Mouse (Mus musculus): ENCODE measurements around the gene Olfr193. TPM values are rescaled to one million over a fixed set of nuclear protein-coding genes. Genes with fewer than 3 reads are reported as not detected.
"Not testable (repeated sequence)": the region's sequence is repeated elsewhere in the genome, so short reads cannot be mapped to it uniquely, and the experiment has no call there.

Gene Olfr193
- not detected for total RNA-seq (2021)
- long read RNA-seq, experiment 1: 0 reads
- long read RNA-seq, experiment 2: 0 reads

DNA sequence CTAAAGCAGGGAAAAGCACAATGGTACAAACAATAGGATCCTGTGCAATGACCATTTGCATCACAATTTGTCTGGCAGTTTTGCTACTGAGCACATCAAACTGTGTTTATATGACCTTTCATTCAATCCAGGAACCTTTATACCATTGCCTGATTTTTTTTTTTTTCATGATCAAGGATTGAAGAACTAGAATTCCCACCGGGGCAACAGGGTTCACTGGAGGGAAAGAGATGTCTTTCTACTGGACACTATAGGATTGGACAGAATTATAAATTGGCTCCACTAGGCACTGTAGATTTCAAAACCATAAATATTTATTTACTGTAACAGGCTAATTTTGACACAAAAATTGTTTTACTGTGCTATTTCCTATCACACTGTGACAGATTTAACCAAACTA lies at the start of gene Olfr193:
Olfr193 (minus strand) TSS at position 101 of the 400 bp plus-strand sequence.
- no peak for DNase-seq (ENCODE audit: low spot score in 2 of 2)

DNA sequence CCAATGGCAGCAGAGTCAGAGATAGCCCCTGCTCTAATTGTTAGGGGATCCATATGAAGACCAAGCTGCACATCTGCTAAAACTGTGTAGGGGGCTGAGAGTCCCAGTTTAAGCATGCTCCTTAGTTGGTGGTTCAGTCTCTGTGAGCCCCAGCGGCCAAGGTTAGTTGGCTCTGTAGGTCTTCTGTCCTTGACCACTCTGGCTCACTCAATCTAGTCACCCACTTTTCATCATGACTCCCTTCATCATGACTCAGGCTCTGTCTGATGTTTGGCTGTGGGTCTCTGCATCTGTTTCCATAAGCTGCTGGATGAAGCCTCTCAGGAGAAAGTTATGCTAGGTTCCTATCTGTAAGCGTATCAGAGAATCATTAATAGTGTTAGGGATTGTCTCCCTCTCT lies 40.3 kb upstream of the Olfr193 start:
- DNase-seq (ENCODE audit: low spot score in 2 of 2): peak in 1 of 2 experiments; percentile 4

DNA sequence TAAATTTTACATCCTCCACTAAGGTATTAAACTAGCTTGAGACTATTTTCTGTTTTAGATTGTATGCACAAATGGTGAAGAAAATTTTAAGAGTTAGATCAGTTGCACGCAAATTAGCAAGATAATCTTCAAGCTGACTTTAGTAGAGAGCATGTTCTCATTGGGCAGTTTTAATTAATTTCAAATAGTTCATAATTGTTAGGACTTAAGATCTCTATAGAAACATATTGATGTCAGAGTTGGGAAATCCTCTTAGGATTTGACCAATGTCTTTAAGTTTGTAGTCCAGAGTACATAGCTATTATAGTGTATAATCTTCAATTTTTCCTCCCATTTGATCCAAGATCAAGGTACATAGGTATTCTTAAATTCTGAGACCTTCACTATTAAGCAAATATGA lies 35.1 kb upstream of the Olfr193 start, which contains the start of gene Olfr195:
Olfr195 (plus strand) TSS at position 301 of the 400 bp plus-strand sequence.
- DNase-seq (ENCODE audit: low spot score in 2 of 2): no peak

DNA sequence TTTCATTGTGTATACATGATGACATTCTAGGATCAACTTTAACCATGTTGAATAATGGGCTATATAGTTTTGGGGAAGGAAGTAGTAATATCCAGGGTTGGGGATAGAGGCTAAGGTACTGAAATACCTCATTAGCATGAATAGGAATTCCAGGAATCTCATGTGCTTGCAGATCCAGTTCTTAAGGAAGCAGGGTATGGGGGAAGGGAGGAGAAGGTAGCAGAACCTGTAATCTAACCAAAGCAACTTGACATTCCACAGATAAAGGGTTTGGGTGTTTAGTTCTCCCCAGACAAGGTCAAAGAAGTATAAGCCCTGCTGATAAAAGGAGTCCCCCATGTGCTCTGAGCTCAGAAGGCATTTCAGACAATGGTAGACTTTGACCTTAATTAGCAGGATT lies 29.4 kb upstream of the Olfr193 start:
- DNase-seq (ENCODE audit: low spot score in 2 of 2): no peak

DNA sequence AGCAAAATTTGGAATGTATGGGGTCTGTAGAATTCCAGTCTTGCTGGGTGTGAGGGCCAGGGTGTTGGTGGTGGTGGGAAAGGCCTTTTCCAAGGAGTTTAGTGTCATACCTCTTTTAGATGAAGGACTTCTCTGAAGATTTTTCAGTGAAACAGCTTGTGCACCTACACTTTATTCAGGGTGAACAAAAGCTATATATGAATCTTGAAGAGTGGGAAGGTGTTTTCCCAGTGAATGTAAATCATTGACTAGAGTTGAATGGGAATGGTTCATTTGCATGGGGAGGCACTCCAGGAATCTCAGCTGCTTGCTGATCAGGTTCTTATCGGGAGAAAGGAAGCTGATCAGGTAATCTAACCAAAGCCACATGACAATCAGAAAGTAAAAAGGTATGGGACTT lies 19.1 kb upstream of the Olfr193 start:
- DNase-seq (ENCODE audit: low spot score in 2 of 2): no peak

DNA sequence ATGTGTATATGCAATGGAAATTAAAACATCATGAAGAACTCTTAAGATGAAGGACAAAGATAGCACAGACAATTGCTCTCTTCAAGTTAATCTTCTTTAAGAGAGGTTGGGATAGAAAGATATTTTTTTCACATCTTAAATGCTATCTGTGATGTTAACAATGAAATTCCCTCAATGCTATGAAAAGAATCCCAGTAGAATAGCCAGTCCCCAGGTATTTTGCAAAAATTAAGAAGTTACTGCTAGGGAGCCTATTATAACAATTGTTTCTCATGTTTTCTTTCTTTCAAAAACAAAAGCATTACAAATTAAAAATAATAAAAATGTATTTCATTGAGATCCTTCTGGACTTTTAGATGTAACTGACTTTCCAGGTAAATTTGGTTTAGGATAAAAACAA lies 9.3 kb upstream of the Olfr193 start, which contains the start of gene Olfr194:
Olfr194 (minus strand) TSS at position 101 of the 400 bp plus-strand sequence.
- DNase-seq (ENCODE audit: low spot score in 2 of 2): no peak

DNA sequence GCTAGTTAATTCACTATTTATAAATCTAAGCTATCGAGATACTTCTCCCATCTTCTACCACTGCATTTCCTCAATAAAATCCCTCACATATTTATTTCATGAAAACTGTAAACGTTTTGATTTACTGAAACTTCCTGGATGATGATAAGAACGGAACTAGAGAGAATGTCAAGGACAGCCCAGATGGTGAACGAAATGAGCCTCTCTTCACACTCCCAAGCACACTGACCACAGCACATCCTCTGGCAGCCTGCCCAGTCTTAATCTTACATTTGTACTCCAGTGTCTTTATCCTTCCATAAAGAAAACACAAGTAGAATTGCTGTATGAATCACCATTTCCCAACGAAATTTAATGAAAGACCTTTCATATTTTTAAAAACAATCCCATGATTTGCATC lies 3.2 kb downstream of the Olfr193 start:
- DNase-seq (ENCODE audit: low spot score in 2 of 2): not testable (repeated sequence)

DNA sequence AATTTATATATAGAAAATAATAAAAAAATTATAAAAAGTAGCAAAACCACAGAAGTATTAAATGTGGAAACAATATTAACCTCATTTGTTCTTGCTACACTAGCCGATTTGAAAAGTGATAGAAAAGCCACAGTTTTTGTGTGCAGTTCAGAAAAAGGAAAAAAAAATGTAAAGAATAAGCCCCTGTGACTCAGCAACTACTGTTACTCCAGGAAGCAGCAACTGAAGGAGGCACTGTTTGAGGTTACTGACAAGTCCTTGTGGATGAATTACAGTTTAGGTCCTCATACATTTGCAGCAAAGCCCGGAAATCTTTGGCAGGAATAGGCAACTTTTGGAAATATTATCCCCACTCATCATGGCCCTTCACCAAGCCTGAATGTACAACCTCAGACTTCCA lies 6.4 kb downstream of the Olfr193 start:
- DNase-seq (ENCODE audit: low spot score in 2 of 2): no peak

DNA sequence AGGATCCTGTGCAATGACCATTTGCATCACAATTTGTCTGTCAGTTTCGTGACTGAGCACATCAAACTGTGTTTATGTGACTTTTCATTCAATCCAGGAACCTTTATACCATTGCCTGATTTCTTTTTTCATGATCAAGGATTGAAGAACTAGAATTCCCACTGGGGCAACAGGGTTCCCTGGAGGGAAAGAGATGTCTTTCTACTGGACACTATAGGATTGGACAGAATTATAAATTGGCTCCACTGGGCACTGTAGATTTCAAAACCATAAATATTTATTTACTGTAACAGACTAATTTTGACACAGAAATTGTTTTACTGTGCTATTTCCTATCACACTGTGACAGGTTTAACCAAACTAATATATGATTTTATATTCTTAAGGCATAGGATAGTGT lies 22.0 kb downstream of the Olfr193 start, which contains the start of gene Olfr191:
Olfr191 (minus strand) TSS at position 101 of the 400 bp plus-strand sequence.
- not testable (repeated sequence) for DNase-seq (ENCODE audit: low spot score in 2 of 2)

DNA sequence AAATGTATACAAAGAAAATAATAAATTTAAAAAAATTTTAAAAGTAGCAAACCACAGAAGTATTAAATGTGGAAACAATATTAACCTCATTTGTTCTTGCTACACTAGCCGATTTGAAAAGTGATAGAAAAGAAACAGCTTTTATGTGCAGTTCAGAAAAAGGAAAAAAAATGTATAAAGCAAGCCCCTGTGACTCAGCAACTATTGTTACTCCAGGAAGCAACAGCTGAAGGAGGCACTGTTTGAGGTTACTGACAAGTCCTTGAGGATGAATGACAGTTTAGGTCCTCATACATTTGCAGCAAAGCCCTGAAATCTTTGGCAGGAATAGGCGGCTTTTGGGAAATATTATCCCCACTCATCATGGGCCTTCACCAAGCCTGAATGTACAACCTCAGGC lies 30.6 kb downstream of the Olfr193 start:
- not testable (repeated sequence) for DNase-seq (ENCODE audit: low spot score in 2 of 2)

DNA sequence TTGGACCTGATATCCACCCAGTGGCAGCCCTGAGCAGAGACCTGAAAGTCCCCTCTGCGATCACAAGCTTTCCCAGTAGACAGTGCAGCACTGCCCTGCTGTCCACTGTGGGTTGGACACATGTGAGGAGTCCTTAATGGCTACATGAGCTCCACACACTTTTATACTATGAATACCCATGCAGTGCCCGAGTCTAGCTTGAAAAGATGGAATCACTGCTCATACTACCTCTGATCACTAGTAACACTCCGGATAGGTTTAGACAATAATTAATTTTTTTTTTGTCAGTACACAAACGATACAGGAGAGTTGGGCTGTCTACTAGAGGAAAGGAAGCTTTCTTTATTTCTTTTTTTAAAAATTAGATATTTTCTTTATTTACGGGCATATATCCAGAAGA lies 33.8 kb downstream of the Olfr193 start, which contains the start of gene Olfr190:
Olfr190 (minus strand) TSS at position 101 of the 400 bp plus-strand sequence.
- DNase-seq (ENCODE audit: low spot score in 2 of 2): no peak

DNA sequence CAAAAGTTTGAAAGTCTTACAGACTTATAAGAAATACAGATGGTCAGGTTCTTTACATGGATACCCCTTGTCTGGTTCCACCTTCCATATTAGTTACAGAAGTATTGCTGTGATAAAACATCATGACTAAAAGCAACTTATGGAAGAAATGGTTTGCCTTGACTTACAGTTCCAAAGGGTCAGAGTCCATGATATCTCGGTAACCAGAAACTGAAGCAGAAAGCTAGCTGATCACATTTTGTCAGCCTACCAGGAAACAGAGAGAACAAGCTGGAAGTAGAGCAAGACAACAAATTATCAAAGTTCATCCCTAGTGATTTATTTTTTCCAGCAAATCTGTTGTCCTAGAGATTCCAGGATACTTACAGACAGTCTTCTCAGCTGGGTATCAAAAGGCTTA lies 38.2 kb downstream of the Olfr193 start:
- DNase-seq (ENCODE audit: low spot score in 2 of 2): no peak

DNA sequence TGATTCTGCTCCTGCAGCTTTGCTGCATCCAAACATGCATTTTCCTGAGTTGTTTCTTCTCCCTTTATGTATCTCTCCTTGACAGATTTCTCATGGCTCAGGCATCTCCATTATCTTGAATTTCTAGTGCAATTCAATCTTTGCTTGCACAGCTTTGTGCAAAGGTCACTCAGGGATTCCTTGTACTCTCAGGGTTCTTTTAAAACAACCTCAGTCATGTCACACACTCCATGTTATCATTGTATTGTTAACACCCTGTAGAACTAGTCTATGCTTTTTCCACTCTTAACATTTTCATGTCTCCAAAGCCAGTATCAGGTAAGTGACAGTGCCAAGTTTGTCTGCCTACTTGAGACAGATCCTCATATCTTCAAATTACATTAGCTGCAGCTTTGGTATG lies 39.9 kb downstream of the Olfr193 start:
- DNase-seq (ENCODE audit: low spot score in 2 of 2): no peak

DNA sequence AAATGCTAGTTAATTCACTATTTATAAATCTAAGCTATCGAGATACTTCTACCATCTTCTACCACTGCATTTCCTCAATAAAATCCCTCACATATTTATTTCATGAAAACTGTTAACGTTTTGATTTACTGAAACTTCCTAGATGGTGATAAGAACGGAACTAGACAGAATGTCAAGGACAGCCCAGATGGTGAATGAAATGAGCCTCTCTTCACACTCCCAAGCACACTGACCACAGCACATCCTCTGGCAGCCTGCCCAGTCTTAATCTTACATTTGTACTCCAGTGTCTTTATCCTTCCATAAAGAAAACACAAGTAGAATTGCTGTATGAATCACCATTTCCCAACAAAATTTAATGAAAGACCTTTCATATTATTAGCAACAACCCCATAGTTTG lies 49.3 kb downstream of the Olfr193 start:
- DNase-seq (ENCODE audit: low spot score in 2 of 2): not testable (repeated sequence)

Other genes with a start within 250 kb of the Olfr193 start
- not detected for gene Olfr177, start 237.1 kb downstream of the Olfr193 start, total RNA-seq (2021)
- gene Olfr178, start 219.8 kb downstream of the Olfr193 start, total RNA-seq (2021): not detected
- gene Olfr181, start 183.1 kb downstream of the Olfr193 start, total RNA-seq (2021): not detected
- gene Olfr180, start 182.5 kb downstream of the Olfr193 start, total RNA-seq (2021): not detected
- not detected for gene Olfr183, start 116.5 kb downstream of the Olfr193 start, total RNA-seq (2021)
- gene Olfr186, start 81.6 kb downstream of the Olfr193 start, total RNA-seq (2021): not detected
- gene Olfr187, start 72.1 kb downstream of the Olfr193 start, total RNA-seq (2021): not detected
- not detected for gene Olfr190, start 33.9 kb downstream of the Olfr193 start, total RNA-seq (2021)
- not detected for gene Olfr191, start 22.1 kb downstream of the Olfr193 start, total RNA-seq (2021)
- gene Olfr194, start 9.2 kb upstream of the Olfr193 start, total RNA-seq (2021): not detected
- gene Olfr195, start 35.2 kb upstream of the Olfr193 start, total RNA-seq (2021): not detected
- gene Olfr196, start 58.6 kb upstream of the Olfr193 start, total RNA-seq (2021): not detected
- not detected for gene Olfr198, start 91.7 kb upstream of the Olfr193 start, total RNA-seq (2021)
- not detected for gene Olfr199, start 107.9 kb upstream of the Olfr193 start, total RNA-seq (2021)
- gene Olfr201, start 160.8 kb upstream of the Olfr193 start, total RNA-seq (2021): not detected
- not detected for gene Olfr202, start 174.9 kb upstream of the Olfr193 start, total RNA-seq (2021)
- not detected for gene Olfr203, start 187.0 kb upstream of the Olfr193 start, total RNA-seq (2021)
- gene Olfr204, start 206.4 kb upstream of the Olfr193 start, total RNA-seq (2021): not detected
- not detected for gene Olfr205, start 219.3 kb upstream of the Olfr193 start, total RNA-seq (2021)
- gene Olfr206, start 237.4 kb upstream of the Olfr193 start, total RNA-seq (2021): not detected

Measured in adrenal gland, adult 18-20 months (tissue).